ENCODE assay signal across 8 mouse cellular contexts in the genomic region with DNA sequence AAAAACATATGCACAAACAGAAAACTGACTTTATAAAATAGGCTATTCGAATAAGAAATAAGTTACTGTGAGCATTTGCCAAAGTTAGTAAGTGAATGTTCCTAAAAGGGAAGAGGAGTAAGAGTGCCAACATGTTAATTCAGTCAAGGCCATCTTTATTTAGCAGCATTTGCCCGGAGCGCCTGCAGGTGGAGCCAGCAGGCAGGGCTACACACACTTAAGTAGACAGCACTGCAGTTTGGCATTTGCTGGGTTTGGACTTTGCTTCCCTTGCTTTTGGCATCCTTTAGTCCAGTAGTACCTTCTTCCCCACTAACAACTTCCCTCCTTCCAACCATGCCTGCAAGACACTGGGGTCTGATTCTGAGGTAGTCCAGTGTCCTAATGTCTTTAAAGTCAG.
DNase-seq lines count a peak whose midpoint lies in the region; ATAC-seq and TF ChIP-seq lines count a peak whose summit lies in the region.

No protein-coding gene starts in this region.

- no peak overlapping the region for H3K4me2 ChIP-seq in forebrain, embryonic 12.5 days

- in situ Hi-C loops in ES-E14 (cut with MboI; ENCODE audit: low sequenced_read_pairs in 2 of 2, unreplicated experiment in 2 of 2), result no loop called here

- H3K4me1 ChIP-seq in forebrain, embryonic 10.5 days, result no peaks in the 10 kb centered on the region
- H3K4me1 ChIP-seq in forebrain, embryonic 12.5 days, result no peaks in the 10 kb centered on the region
- no peaks in the 10 kb centered on the region for H3K4me1 ChIP-seq in ES-E14 (ENCODE audit: control insufficient read depth in 2 of 2, insufficient read depth in 2 of 2, low read length in 2 of 2, poor library complexity in 1 of 2)

- no peaks in the 10 kb centered on the region for H3K9me3 ChIP-seq in forebrain, embryonic 10.5 days
- H3K9me3 ChIP-seq in forebrain, embryonic 12.5 days, result no peaks in the 10 kb centered on the region
- no peaks in the 10 kb centered on the region for H3K9me3 ChIP-seq in ES-E14 (ENCODE audit: control insufficient read depth, insufficient read depth, low read depth, low read length)

- ATAC-seq in forebrain, embryonic 12.5 days (ENCODE audit: low FRiP score), result no peak
- peak; percentile 92 for ATAC-seq in megakaryocyte, adult 5-6 weeks (ENCODE audit: poor library complexity, severe bottlenecking)

- H3K27me3 ChIP-seq in forebrain, embryonic 10.5 days (ENCODE audit: poor library complexity, severe bottlenecking), result no peaks in the 10 kb centered on the region
- no peaks in the 10 kb centered on the region for H3K27me3 ChIP-seq in forebrain, embryonic 12.5 days

- DNase-seq in forebrain, embryonic 10.5 days (ENCODE audit: extremely low spot score, low spot score), result peak; percentile 17
- peak; percentile 12 for DNase-seq in ES-E14 (ENCODE audit: low read depth, low spot score)
- DNase-seq in cerebellum, adult 9-10 months, result peak; percentile 62
- DNase-seq in frontal cortex, postnatal 36 days (ENCODE audit: low spot score in 2 of 2), result peak; percentile 29 to 60
- DNase-seq in layer of hippocampus, adult 9-10 months (ENCODE audit: low spot score), result peak; percentile 30
- DNase-seq in spleen, postnatal 10 days (ENCODE audit: low spot score in 2 of 2), result peak; percentile 6 to 36

- WGBS in forebrain, embryonic 10.5 days, result 39% methylated on average over 3 of the region's 3 CpGs
- WGBS in forebrain, embryonic 12.5 days, result 35% methylated on average over 3 of the region's 3 CpGs

- no peak overlapping the region for H3K9ac ChIP-seq in forebrain, embryonic 12.5 days
- H3K9ac ChIP-seq in ES-E14 (ENCODE audit: insufficient read depth, low read depth, low read length, poor library complexity, severe bottlenecking), result no peak overlapping the region

- H3K36me3 ChIP-seq in forebrain, embryonic 10.5 days (replicated peaks), result no peaks in the 10 kb centered on the region
- H3K36me3 ChIP-seq in forebrain, embryonic 12.5 days (replicated peaks), result no peaks in the 10 kb centered on the region
- no peaks in the 10 kb centered on the region for H3K36me3 ChIP-seq in ES-E14 (ENCODE audit: control insufficient read depth, insufficient read depth, low read length, poor library complexity, severe bottlenecking)

- H3K27ac ChIP-seq in forebrain, embryonic 10.5 days, result no peak overlapping the region
- H3K27ac ChIP-seq in forebrain, embryonic 12.5 days, result no peak overlapping the region
- H3K27ac ChIP-seq in ES-E14 (ENCODE audit: insufficient read depth, low read depth, low read length, poor library complexity, severe bottlenecking), result no peak overlapping the region

- no peak overlapping the region for H3K4me3 ChIP-seq in forebrain, embryonic 10.5 days
- no peak overlapping the region for H3K4me3 ChIP-seq in forebrain, embryonic 12.5 days (replicated peaks)
- no peak overlapping the region for H3K4me3 ChIP-seq in ES-E14 (ENCODE audit: insufficient read depth in 1 of 2, low read depth in 1 of 2, low read length in 2 of 2, poor library complexity in 1 of 2, severe bottlenecking in 1 of 2)

TF ChIP-seq in ES-E14, 5 proteins besides CTCF, POLR2A, EP300 and RAD21:
- TF ChIP-seq HCFC1 (IDR thresholded peaks at IDR 0.05; ENCODE audit: borderline replicate concordance, insufficient read depth, low read length) (no peak), CHD2 (IDR thresholded peaks at IDR 0.05; ENCODE audit: low read depth, low read length) (no peak), MAFK (IDR thresholded peaks at IDR 0.05; ENCODE audit: insufficient read depth, low read depth, low read length) (no peak), ZC3H11A (IDR thresholded peaks at IDR 0.05; ENCODE audit: borderline replicate concordance, low read depth, low read length) (no peak), ZNF384 (IDR thresholded peaks at IDR 0.05; ENCODE audit: low read depth, low read length) (no peak)

Comparison
In these comparisons a context has a peak if more than half of its experiments do, and no peak if none do; other contexts are left out.
1. DNase-seq: peak in every context shown above with its lines; median percentile 62 in cerebellum, adult 9-10 months; 44 in frontal cortex, postnatal 36 days; 30 in layer of hippocampus, adult 9-10 months; 21 in spleen, postnatal 10 days; 17 in forebrain, embryonic 10.5 days; 12 in ES-E14.